Mouse (Mus musculus) midbrain, embryonic 11.5 days (tissue): Measurements from ENCODE around the gene Prcd. TPM values are rescaled to one million over a fixed set of nuclear protein-coding genes. Genes with fewer than 3 reads are reported as not detected.

Experiments used
- ATAC-seq: fragments of 200-750 bp; cut with Nextera tagmentation; 2 replicates; pipeline ENCODE4 v1.8.0; 2017; ENCODE audit warnings: moderate TSS enrichment, moderate library complexity; ENCODE audit not compliant: low FRiP score
- DNase-seq: peaks from one replicate; pipeline ENCODE4 v3.0.0; 2015; ENCODE audit warnings: low spot score; ENCODE audit errors: missing footprints
- H3K27ac ChIP-seq: fragments of 300-500 bp; sonication (generic); 2 replicates; pipeline ENCODE4 v1.5.1; 2014; ENCODE audit warnings: low read depth, low read length
- H3K27me3 ChIP-seq: fragments of 300-500 bp; sonication (generic); 2 replicates; pipeline ENCODE4 v1.6.1; 2014; ENCODE audit warnings: mild to moderate bottlenecking, low read length, moderate library complexity, mixed read lengths; ENCODE audit not compliant: control insufficient read depth, insufficient read depth
- H3K36me3 ChIP-seq: fragments of 300-500 bp; sonication (generic); 2 replicates; pipeline ENCODE4 v1.6.1; 2014; ENCODE audit warnings: mild to moderate bottlenecking, low read length, moderate library complexity, mixed read lengths; ENCODE audit not compliant: control insufficient read depth, insufficient read depth
- H3K4me1 ChIP-seq: fragments of 300-500 bp; sonication (generic); 2 replicates; pipeline ENCODE4 v1.6.1; 2014; ENCODE audit warnings: low read length; ENCODE audit not compliant: control insufficient read depth, insufficient read depth
- H3K4me2 ChIP-seq: fragments of 300-500 bp; sonication (generic); 2 replicates; pipeline ENCODE4 v1.6.1; 2014; ENCODE audit warnings: mild to moderate bottlenecking, moderate library complexity
- H3K4me3 ChIP-seq: fragments of 300-500 bp; sonication (generic); 2 replicates; pipeline ENCODE4 v1.5.1; 2014; ENCODE audit warnings: low read depth, low read length
- H3K9ac ChIP-seq: fragments of 300-500 bp; sonication (generic); 2 replicates; pipeline ENCODE4 v1.6.1; 2014; ENCODE audit warnings: low read length
- H3K9me3 ChIP-seq: fragments of 300-500 bp; sonication (generic); 2 replicates; pipeline ENCODE4 v1.6.1; 2016; ENCODE audit warnings: low read length; ENCODE audit not compliant: control insufficient read depth
- WGBS: fragments of 180-500 bp; shearing (Covaris S2); extraction: QIAGEN DNeasy Blood & Tissue Kit; methylation state at CpG from one replicate; pipeline ENCODE4 v1.1.7; 2014; 5-methylcytosine and 5-hydroxymethylcytosine counted together
- polyA plus RNA-seq: library from polyadenylated mRNA; unstranded; fragments of >200 nt; fragmentation: Nextera tagmentation; extraction: Ambion mirVana; gene quantifications from 2 replicates; pipeline ENCODE4 v1.2.1, GENCODE M21; 2014

Prcd gene
- polyA plus RNA-seq, 1 experiment from 2014 or later = 0.22 TPM

DNA sequence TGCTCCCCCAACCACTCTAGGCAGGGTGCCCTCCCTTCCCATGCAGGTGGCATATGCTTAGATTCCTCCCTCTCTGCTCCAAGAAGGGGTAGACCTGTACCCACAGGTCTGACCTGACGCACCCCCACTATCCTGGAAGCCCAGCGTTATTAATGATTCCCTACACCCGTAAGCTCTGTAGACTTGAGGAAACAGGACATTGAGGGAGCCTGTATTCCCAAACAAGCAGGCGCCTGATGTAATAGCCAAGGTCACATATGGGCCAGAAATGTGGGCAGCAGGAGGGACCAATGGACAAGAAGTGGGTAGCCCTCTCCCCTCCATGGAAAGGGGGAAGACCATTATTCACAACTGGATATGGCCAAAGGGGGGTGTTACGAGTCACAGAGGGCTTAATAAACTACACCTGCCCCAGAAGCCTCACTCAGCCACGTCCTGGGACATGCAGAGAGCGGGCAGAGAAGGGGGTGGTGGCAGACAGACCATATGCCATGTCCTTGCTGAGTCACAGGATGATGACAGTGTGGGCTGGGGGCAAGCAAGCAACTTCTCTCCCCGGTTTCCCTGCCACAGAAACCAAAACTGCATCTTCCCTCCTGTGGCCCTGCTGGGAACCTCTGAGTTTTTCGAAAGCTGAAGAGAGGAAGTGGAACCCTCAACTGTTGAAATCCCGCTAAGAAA lies 36.8 kb upstream of the Prcd start:
- H3K9ac ChIP-seq = no peak overlapping the region
- H3K27ac ChIP-seq = no peak overlapping the region
- ATAC-seq = no peak
- no peaks in the 10 kb centered on the region for H3K27me3 ChIP-seq
- WGBS = 80% methylated on average over 10 of the region's 10 CpGs
- no peak overlapping the region for H3K4me3 ChIP-seq
- H3K4me2 ChIP-seq = no peak overlapping the region
- no peaks in the 10 kb centered on the region for H3K36me3 ChIP-seq
- no peak for DNase-seq
- H3K9me3 ChIP-seq = no peaks in the 10 kb centered on the region
- 0 out of 2 replicates have a peak, but pooled peaks cover 2% of the 10 kb centered on the region for H3K4me1 ChIP-seq

- Histone ChIP-seq H3K27me3 (peaks cover 3% of the 10 kb centered on the region), H3K4me3 (no peak overlapping the region), H3K27ac (no peak overlapping the region), H3K9ac (no peak overlapping the region), H3K4me2 (no peak overlapping the region), H3K4me1 (0 out of 2 replicates have a peak, but pooled peaks cover 2% of the 10 kb centered on the region), H3K9me3 (no peaks in the 10 kb centered on the region), H3K36me3 (no peaks in the 10 kb centered on the region)
- ATAC-seq (no peak), DNase-seq (no peak)
- 92% methylated on average over 7 of the region's 7 CpGs for WGBS
These were observed 35.7 kb upstream of the Prcd start for GRCm38 (mm10) chr11:116617641-116618040.

DNA sequence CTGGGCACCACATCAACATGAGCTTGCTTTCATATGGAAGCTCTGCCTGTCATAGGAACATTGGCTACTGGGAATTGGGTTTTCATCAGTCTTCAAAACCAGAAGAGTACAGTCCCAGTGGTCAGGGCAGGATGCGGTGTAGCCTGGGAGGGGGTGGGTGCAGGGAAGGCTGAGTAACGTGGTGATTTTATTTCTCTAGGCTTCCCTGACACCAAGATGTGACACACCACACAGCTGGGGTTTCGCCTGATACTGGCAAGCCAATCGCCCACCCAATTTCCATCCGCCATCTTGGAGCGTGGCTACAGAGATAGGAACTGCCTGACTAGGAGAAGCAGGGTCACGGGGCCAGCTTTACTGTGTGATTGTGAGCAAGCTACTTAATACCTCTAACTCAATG lies 34.7 kb upstream of the Prcd start:
- H3K27ac ChIP-seq = no peak overlapping the region
- no peak overlapping the region for H3K4me3 ChIP-seq
- H3K4me2 ChIP-seq = no peak overlapping the region
- peaks cover 10% of the 10 kb centered on the region for H3K27me3 ChIP-seq
- H3K36me3 ChIP-seq = no peaks in the 10 kb centered on the region
- peaks cover 5% of the 10 kb centered on the region; the same call in 1 of the 2 replicates for H3K4me1 ChIP-seq
- ATAC-seq (no peak), DNase-seq (no peak)
- H3K9ac ChIP-seq = no peak overlapping the region
- 92% methylated on average over 7 of the region's 7 CpGs for WGBS
- H3K9me3 ChIP-seq = no peaks in the 10 kb centered on the region

DNA sequence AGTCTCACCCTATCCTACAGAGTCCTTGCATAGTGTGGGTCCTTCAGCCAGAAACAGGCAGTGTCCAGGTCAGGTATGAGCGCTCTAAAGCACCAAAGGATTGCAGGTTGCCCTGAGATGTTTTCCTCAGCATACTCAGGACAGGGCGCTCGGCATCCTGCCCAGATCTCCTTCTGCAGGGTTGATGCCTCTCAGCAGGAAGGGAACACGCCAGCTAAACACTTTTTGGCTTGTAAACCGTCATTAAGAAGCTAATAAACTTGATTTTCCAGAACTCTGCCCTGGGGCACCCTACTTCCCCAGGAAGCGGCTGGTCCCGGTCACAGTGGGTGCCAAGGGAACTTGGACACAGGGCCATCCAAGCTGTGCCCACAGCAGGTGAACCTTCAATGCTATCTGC lies 34.2 kb upstream of the Prcd start:
- H3K9me3 ChIP-seq = no peaks in the 10 kb centered on the region
- peaks cover 7% of the 10 kb centered on the region; the same call in 1 of the 2 replicates for H3K4me1 ChIP-seq
- H3K36me3 ChIP-seq = no peaks in the 10 kb centered on the region
- DNase-seq (no peak), ATAC-seq (no peak)
- no peak overlapping the region for H3K9ac ChIP-seq
- no peak overlapping the region for H3K27ac ChIP-seq
- no peak overlapping the region for H3K4me2 ChIP-seq
- no peak overlapping the region for H3K4me3 ChIP-seq
- peaks cover 15% of the 10 kb centered on the region for H3K27me3 ChIP-seq
- WGBS = 90% methylated on average over 7 of the region's 7 CpGs

- Histone ChIP-seq H3K4me2 (no peak overlapping the region), H3K27ac (no peak overlapping the region), H3K27me3 (peaks cover 18% of the 10 kb centered on the region), H3K4me3 (no peak overlapping the region), H3K9ac (no peak overlapping the region), H3K4me1 (peaks cover 7% of the 10 kb centered on the region; the same call in 1 of the 2 replicates), H3K9me3 (no peaks in the 10 kb centered on the region), H3K36me3 (no peaks in the 10 kb centered on the region)
- DNase-seq (no peak), ATAC-seq (no peak)
- 88% methylated on average over 8 of the region's 8 CpGs for WGBS
These were observed 33.8 kb upstream of the Prcd start for GRCm38 (mm10) chr11:116619561-116619960.

- Histone ChIP-seq H3K4me2 (no peak overlapping the region), H3K36me3 (no peaks in the 10 kb centered on the region), H3K4me1 (peaks cover 7% of the 10 kb centered on the region; the same call in 1 of the 2 replicates), H3K4me3 (no peak overlapping the region), H3K27me3 (peaks cover 19% of the 10 kb centered on the region), H3K27ac (no peak overlapping the region), H3K9ac (no peak overlapping the region), H3K9me3 (no peaks in the 10 kb centered on the region)
- 56% methylated on average over 9 of the region's 9 CpGs for WGBS
- DNase-seq (no peak), ATAC-seq (no peak)
These were observed 33.3 kb upstream of the Prcd start for GRCm38 (mm10) chr11:116620073-116620472.

- H3K4me1 ChIP-seq = peaks cover 7% of the 10 kb centered on the region; the same call in 1 of the 2 replicates
- H3K4me3 ChIP-seq = no peak overlapping the region
- no peak for DNase-seq
- ATAC-seq = no peak
- no peaks in the 10 kb centered on the region for H3K9me3 ChIP-seq
- no peak overlapping the region for H3K27ac ChIP-seq
- H3K36me3 ChIP-seq = no peaks in the 10 kb centered on the region
- 81% methylated on average over 10 of the region's 10 CpGs for WGBS
- H3K4me2 ChIP-seq = no peak overlapping the region
- no peak overlapping the region for H3K9ac ChIP-seq
- H3K27me3 ChIP-seq = peaks cover 19% of the 10 kb centered on the region
These were observed 32.6 kb upstream of the Prcd start for GRCm38 (mm10) chr11:116620559-116621253.

DNA sequence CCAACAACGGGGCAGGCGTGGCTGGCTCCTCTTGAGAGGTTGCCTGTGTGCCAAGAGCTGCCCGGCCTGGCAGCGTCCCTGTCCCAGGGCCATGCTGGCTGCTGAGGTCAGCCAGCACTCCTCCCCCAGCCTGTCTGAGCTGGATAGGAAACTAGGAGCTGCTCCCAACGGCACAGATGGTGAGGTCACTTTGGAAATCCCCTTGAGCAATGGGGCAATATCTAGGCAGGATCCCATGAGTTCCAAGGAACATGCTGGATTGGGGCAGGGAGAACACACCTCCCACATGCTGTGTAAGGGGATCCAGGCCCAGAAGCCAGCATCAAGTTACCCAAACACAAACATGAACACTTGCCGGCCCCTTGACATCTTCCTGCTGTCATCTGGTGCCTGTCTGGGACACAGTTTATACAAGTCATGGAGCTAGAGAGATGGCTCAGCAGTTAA lies 32.1 kb upstream of the Prcd start:
- Histone ChIP-seq H3K4me1 (peaks cover 7% of the 10 kb centered on the region; the same call in 1 of the 2 replicates), H3K27me3 (peaks cover 19% of the 10 kb centered on the region), H3K36me3 (no peaks in the 10 kb centered on the region), H3K4me3 (no peak overlapping the region), H3K4me2 (no peak overlapping the region), H3K9me3 (no peaks in the 10 kb centered on the region), H3K27ac (no peak overlapping the region), H3K9ac (no peak overlapping the region)
- DNase-seq (no peak), ATAC-seq (no peak)
- WGBS = 64% methylated on average over 6 of the region's 6 CpGs
